In genomic region chr16:65814918-65815881, GRCm38 (mm10) we compare ENCODE assay signal across 8 mouse cellular contexts. TPM values are rescaled to one million over a fixed set of nuclear protein-coding genes. Genes with fewer than 3 reads are reported as not detected.
DNase-seq lines count a peak whose midpoint lies in the region; ATAC-seq and TF ChIP-seq lines count a peak whose summit lies in the region.

TSS of gene Vgll3 (plus strand) at chr16:65815257.

- H3K36me3 ChIP-seq in hindbrain, embryonic 16.5 days (ENCODE audit: control insufficient read depth, insufficient read depth, low read length): no peaks in the 10 kb centered on the region
- no peaks in the 10 kb centered on the region for H3K36me3 ChIP-seq in megakaryocyte, embryonic 14.5 days (replicated peaks; ENCODE audit: low read length)

- no peak within 1 kb of the TSS for H3K27ac ChIP-seq in cortical plate, adult 2 months (ENCODE audit: insufficient read depth, low read length)
- H3K27ac ChIP-seq in hindbrain, embryonic 16.5 days (ENCODE audit: low read depth, low read length): peak within 1 kb of the TSS; percentile 53

- peak within 1 kb of the TSS; percentile 70 for H3K4me3 ChIP-seq in cortical plate, adult 2 months (ENCODE audit: insufficient read depth, low read length)
- H3K4me3 ChIP-seq in hindbrain, embryonic 16.5 days (ENCODE audit: low read length): peak within 1 kb of the TSS; percentile 65
- H3K4me3 ChIP-seq in megakaryocyte, embryonic 14.5 days (replicated peaks): peak within 1 kb of the TSS; percentile 90

- H3K4me1 ChIP-seq in cortical plate, adult 2 months (ENCODE audit: control insufficient read depth, insufficient read depth, low read length): no peaks in the 10 kb centered on the region
- peaks cover 4% of the 10 kb centered on the region; the same call in 1 of the 2 replicates for H3K4me1 ChIP-seq in hindbrain, embryonic 16.5 days (ENCODE audit: control insufficient read depth, insufficient read depth, low read depth, low read length)
- peaks cover 11% of the 10 kb centered on the region for H3K4me1 ChIP-seq in megakaryocyte, embryonic 14.5 days

- H3K4me2 ChIP-seq in hindbrain, embryonic 16.5 days (ENCODE audit: low read length): peak within 1 kb of the TSS; percentile 98

- ATAC-seq in hindbrain, embryonic 16.5 days: peak; percentile 99
- ATAC-seq in activated CD4-positive, CD25-positive, alpha-beta regulatory T cell, adult 4 months: no peak

- no peak for TF ChIP-seq CTCF in cortical plate, adult 2 months (IDR thresholded peaks at IDR 0.05; ENCODE audit: extremely low read depth, insufficient read depth, low read length)

- peak; percentile 33 to 70 for DNase-seq in adrenal gland, adult (ENCODE audit: inconsistent age in 2 of 2, low spot score in 1 of 2)
- DNase-seq in gastrocnemius, postnatal 14 days: peak; percentile 74
- peak; percentile 12 to 26 for DNase-seq in left cerebral cortex, postnatal 14 days (ENCODE audit: low spot score in 2 of 2)
- DNase-seq in right cerebral cortex, postnatal 25 days: peak; percentile 46

- H3K9ac ChIP-seq in hindbrain, embryonic 16.5 days (ENCODE audit: low read depth, low read length): peak within 1 kb of the TSS; percentile 69

- TF ChIP-seq POLR2A in cortical plate, adult 2 months (IDR thresholded peaks at IDR 0.05; ENCODE audit: extremely low read depth, insufficient read depth, low read length): no peak

- H3K27me3 ChIP-seq in hindbrain, embryonic 16.5 days (replicated peaks; ENCODE audit: control insufficient read depth, insufficient read depth, low read length): no peaks in the 10 kb centered on the region
- H3K27me3 ChIP-seq in megakaryocyte, embryonic 14.5 days (replicated peaks): peaks cover 25% of the 10 kb centered on the region

- H3K9me3 ChIP-seq in hindbrain, embryonic 16.5 days (ENCODE audit: control insufficient read depth, low read length): peaks cover 2% of the 10 kb centered on the region; the same call in 1 of the 2 replicates
- H3K9me3 ChIP-seq in megakaryocyte, embryonic 14.5 days: no peaks in the 10 kb centered on the region

- WGBS in hindbrain, embryonic 16.5 days: under 1% methylated on average over 84 of the region's 86 CpGs

- intact Hi-C loops in gastrocnemius, postnatal 14 days (cut with DNase I; ENCODE audit: low total_unique reads): no loop called here
- intact Hi-C loops in left cerebral cortex, postnatal 14 days (cut with DNase I): no loop called here

RNA-seq across cellular contexts. Expression of gene Vgll3, which starts in this region (rescaled TPM):
- 0.79 and 1.3 TPM in 2 replicates for polyA plus RNA-seq in cortical plate, adult 2 months (2012; rRNA removed)
- total RNA-seq in gastrocnemius, postnatal 14 days (2021): 1 to 10 TPM; 5.8 to 9.5 TPM
- polyA plus RNA-seq in hindbrain, embryonic 16.5 days (2015; fragmentation: Nextera tagmentation; extraction: Ambion mirVana): 2.5 and 4.8 TPM in 2 replicates
- total RNA-seq in left cerebral cortex, postnatal 14 days (2021): 1 to 10 TPM; 2.9 to 3.2 TPM
- polyA plus RNA-seq in megakaryocyte, embryonic 14.5 days (2012; ENCODE audit: insufficient read depth, low replicate concordance): 0.01 TPM in 1 of 2 replicates, not detected in the other
- not detected for polyA plus RNA-seq in activated CD4-positive, CD25-positive, alpha-beta regulatory T cell, adult 4 months (2017; shearing (Covaris generic))

Comparison
In these comparisons a context has a peak if more than half of its experiments do, and no peak if none do; other contexts are left out.
1. DNase-seq: peak in every context shown above with its lines; median percentile 74 in gastrocnemius, postnatal 14 days; 52 in adrenal gland, adult; 46 in right cerebral cortex, postnatal 25 days; 19 in left cerebral cortex, postnatal 14 days.